Mouse (Mus musculus): ENCODE measurements at regions not wholly inside any gene's neighbourhood (a gene's known extent, or its start where the extent isn't known, plus 50 kb on each side); places are given as distances from the start of the nearest gene placed in this dataset.

GRCm38 (mm10) chr2:179307286-179307931, 134.8 kb upstream of the Cdh4 start:
- no peak for DNase-seq (ENCODE audit: low spot score in 2 of 2)

- no peak for DNase-seq (ENCODE audit: low spot score in 2 of 2)
Observed at GRCm38 (mm10) chr2:179307932-179308303, 134.3 kb upstream of the Cdh4 start.

GRCm38 (mm10) chr2:179318046-179318445, 124.2 kb upstream of the Cdh4 start:
- DNase-seq (ENCODE audit: low spot score in 2 of 2) = no peak

GRCm38 (mm10) chr2:179325242-179325641, 117.0 kb upstream of the Cdh4 start:
- no peak for DNase-seq (ENCODE audit: low spot score in 2 of 2)

GRCm38 (mm10) chr2:179332872-179333489, 109.2 kb upstream of the Cdh4 start:
- no peak for DNase-seq (ENCODE audit: low spot score in 2 of 2)

GRCm38 (mm10) chr2:179333587-179333986, 108.6 kb upstream of the Cdh4 start:
- DNase-seq (ENCODE audit: low spot score in 2 of 2) = no peak

- DNase-seq (ENCODE audit: low spot score in 2 of 2) = no peak
Observed at GRCm38 (mm10) chr2:179336235-179336634, 106.0 kb upstream of the Cdh4 start.

GRCm38 (mm10) chr2:179352676-179353075, 89.6 kb upstream of the Cdh4 start:
- no peak for DNase-seq (ENCODE audit: low spot score in 2 of 2)

GRCm38 (mm10) chr2:179354866-179355265, 87.4 kb upstream of the Cdh4 start:
- no peak for DNase-seq (ENCODE audit: low spot score in 2 of 2)

GRCm38 (mm10) chr2:179370882-179371546, 71.2 kb upstream of the Cdh4 start:
- no peak for DNase-seq (ENCODE audit: low spot score in 2 of 2)

- DNase-seq (ENCODE audit: low spot score in 2 of 2) = no peak
Observed at GRCm38 (mm10) chr2:179371553-179371952, 70.7 kb upstream of the Cdh4 start.

GRCm38 (mm10) chr2:179379691-179380443, 62.4 kb upstream of the Cdh4 start:
- DNase-seq (ENCODE audit: low spot score in 2 of 2) = no peak

GRCm38 (mm10) chr2:179380444-179380705, 61.9 kb upstream of the Cdh4 start:
- DNase-seq (ENCODE audit: low spot score in 2 of 2) = no peak

- no peak for DNase-seq (ENCODE audit: low spot score in 2 of 2)
Observed at GRCm38 (mm10) chr2:179381916-179382315, 60.3 kb upstream of the Cdh4 start.

GRCm38 (mm10) chr2:179382594-179382993, 59.6 kb upstream of the Cdh4 start:
- DNase-seq (ENCODE audit: low spot score in 2 of 2) = no peak

GRCm38 (mm10) chr2:179386871-179387270, 55.4 kb upstream of the Cdh4 start:
- DNase-seq (ENCODE audit: low spot score in 2 of 2) = no peak

GRCm38 (mm10) chr2:179390486-179390885, 51.7 kb upstream of the Cdh4 start:
- DNase-seq (ENCODE audit: low spot score in 2 of 2) = no peak

GRCm38 (mm10) chr2:179390924-179391461, 51.2 kb upstream of the Cdh4 start:
- no peak for DNase-seq (ENCODE audit: low spot score in 2 of 2)
